Mouse (Mus musculus) urinary bladder, postnatal 14 days (tissue): ENCODE data around the gene Slamf6.

Experiments used
- DNase-seq: peaks from one replicate; pipeline ENCODE4 v3.0.0; 2021; ENCODE audit warnings: low spot score

Gene Slamf6

DNA sequence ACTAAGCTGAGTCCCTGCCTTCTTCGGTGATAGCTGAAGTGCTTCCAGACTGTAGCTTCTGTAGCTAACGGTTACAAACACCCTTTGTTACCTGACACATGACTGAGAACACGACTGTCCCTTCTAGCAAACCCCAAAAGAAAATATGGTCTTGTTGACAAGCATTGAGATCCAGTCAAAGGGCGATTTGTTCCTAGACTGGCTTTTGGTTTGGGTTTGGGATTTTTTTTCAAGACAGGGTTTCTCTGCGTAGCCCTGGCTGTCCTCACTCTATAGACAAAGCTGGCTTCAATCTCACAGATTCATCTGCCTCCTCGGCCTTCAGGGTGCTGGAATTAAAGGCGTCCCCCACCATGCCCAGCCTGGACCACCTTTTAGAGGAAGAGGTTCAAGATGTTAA is 79.4 kb downstream of the Slamf6 start:
- DNase-seq: no peak

DNA sequence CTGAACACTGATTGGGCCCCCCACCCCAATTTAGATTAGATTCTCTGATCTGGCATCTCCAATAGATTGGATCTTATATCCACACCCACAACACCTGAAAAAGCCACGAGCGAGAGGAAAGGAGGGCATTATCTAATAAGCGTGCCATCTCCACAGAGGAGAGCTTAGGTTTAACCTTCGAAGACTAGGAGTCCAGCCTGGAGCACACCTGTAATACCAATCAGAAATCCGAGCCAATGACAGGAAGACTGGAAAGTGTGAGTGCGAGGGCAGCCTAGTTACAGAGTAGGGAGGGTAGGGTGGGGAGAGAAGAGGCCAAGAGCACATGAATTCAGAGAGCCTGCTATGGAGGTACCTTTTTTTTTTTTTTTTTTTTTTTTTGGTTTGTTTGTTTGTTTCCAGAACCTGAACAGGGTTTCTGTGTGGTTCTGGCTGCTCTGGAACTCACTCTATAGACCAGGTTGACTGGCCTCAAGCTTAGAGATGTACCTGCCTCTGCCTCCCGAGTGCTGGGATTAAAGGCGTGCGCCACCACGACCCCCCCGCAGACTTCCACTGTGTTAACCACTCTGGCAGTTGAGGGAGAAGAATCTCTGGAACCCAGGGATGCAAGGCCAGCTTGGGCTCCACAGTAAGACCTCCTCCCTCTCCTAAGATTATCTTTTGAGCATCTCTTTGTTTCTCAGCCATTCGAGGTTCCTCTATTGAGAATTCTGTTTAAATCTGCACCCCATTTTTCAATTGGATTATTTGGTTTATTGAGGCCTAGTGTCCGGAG is 81.7 kb downstream of the Slamf6 start:
- DNase-seq: no peak

DNA sequence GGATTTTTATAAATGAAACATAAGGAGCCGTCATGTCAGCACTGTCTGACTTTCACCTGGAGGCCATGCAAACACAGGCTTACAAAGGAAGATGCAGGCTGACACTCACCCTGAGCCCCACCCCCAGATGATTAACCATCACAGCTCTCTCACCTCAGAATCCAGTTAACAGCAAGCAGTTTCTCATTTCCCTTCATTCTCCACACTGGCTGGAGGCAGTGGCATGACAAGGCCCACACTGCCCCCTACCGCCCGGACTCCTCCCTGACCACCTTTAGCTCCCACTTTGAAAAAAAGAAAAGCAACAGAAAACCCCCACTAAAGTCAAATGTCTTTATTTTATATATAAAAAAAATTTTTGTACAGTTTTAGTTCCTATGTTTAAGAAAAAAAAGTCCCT is 83.3 kb downstream of the Slamf6 start:
- DNase-seq: peak; percentile 22

DNA sequence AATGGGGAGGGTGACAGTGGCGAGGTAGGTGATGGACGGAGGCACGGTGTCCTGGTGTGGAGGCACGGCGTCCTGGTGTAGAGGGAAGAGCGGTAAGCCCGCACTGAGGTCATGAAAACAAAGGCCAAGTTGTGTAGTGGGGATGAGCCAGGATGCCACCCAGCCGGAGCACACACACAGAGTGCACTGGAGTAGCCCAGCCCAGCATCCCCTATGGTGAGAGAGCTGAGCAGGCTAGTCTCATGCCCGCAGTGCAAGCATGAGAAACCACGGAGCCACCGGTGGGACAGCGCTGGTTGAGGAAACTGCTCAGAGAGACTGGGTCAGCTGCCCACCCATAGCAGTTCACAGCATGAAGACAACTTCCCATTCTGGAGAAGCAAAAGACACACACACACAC is 84.3 kb downstream of the Slamf6 start:
- DNase-seq: no peak
